Mouse (Mus musculus) liver, adult 2 months (tissue): ENCODE measurements around the gene Fgfr2. TPM values are rescaled to one million over a fixed set of nuclear protein-coding genes. Genes with fewer than 3 reads are reported as not detected.
A peak's percentile ranks its signal among the peaks of the same experiment; 100 is the strongest.

ENCODE experiments used
- DNase-seq: peaks from one replicate; pipeline ENCODE4 v3.0.0-alpha.2; 2011; ENCODE audit warnings: low read depth, low spot score; ENCODE audit errors: extremely low read depth
- H3K27ac ChIP-seq: fragments of 200-500 bp; replicated peaks from 2 replicates; pipeline ENCODE4 v1.5.1; 2012; ENCODE audit warnings: low read depth, mild to moderate bottlenecking, control low read depth, inconsistent platforms, low read length; ENCODE audit not compliant: insufficient read depth
- H3K27me3 ChIP-seq: fragments of 200-500 bp; 2 replicates; pipeline ENCODE4 v1.6.1; 2012; ENCODE audit warnings: mild to moderate bottlenecking, moderate library complexity, low read length, inconsistent platforms; ENCODE audit not compliant: control insufficient read depth, insufficient read depth
- H3K36me3 ChIP-seq: fragments of 200-500 bp; 2 replicates; pipeline ENCODE4 v1.6.1; 2012; ENCODE audit warnings: low read length, inconsistent platforms; ENCODE audit not compliant: control insufficient read depth, insufficient read depth
- H3K4me1 ChIP-seq: fragments of 200-500 bp; 2 replicates; pipeline ENCODE4 v1.6.1; 2011; ENCODE audit warnings: low read length; ENCODE audit not compliant: control insufficient read depth, insufficient read depth
- H3K4me3 ChIP-seq: fragments of 200-500 bp; 2 replicates; pipeline ENCODE4 v1.5.1; 2011; ENCODE audit warnings: low read depth, mild to moderate bottlenecking, control low read depth, low read length, moderate library complexity; ENCODE audit not compliant: insufficient read depth
- H3K79me2 ChIP-seq: fragments of 200-500 bp; 2 replicates; pipeline ENCODE4 v1.6.1; 2012; ENCODE audit warnings: inconsistent platforms, mild to moderate bottlenecking, low read length, moderate library complexity; ENCODE audit not compliant: control insufficient read depth, insufficient read depth
- H3K9ac ChIP-seq: fragments of 200-500 bp; 2 replicates; pipeline ENCODE4 v1.6.1; 2012; ENCODE audit warnings: low read depth, mild to moderate bottlenecking, control low read depth, inconsistent platforms, low read length
- CTCF ChIP-seq: fragments of 200-500 bp; IDR thresholded peaks from 2 replicates; pipeline ENCODE4 v1.5.1; 2011; ENCODE audit warnings: low read depth, low read length, control low read depth
- POLR2A ChIP-seq: fragments of 200-500 bp; IDR thresholded peaks from 2 replicates; pipeline ENCODE4 v1.6.1; 2011; ENCODE audit warnings: low read length, control low read depth; ENCODE audit not compliant: insufficient read depth; ENCODE audit errors: extremely low read depth
- WGBS: fragments of 180-500 bp; shearing (Covaris S2); methylation state at CpG from one replicate; pipeline ENCODE4 v1.1.7; 2018; 5-methylcytosine and 5-hydroxymethylcytosine counted together
- polyA plus RNA-seq: library from polyadenylated mRNA; depleted of rRNA; stranded (reverse); fragments of >200 nt; gene quantifications from 2 replicates; pipeline ENCODE4 v1.2.3, GENCODE M21; 2012
- total RNA-seq: library from RNA; depleted of rRNA; stranded (reverse); fragments of >200 nt; gene quantifications from 2 replicates; pipeline ENCODE4 v1.2.3, GENCODE M21; 2014

Fgfr2 gene
- total and polyA plus RNA-seq, 2 experiments = 16.7 to 35.2 TPM

- Histone ChIP-seq H3K4me3 (no peak overlapping the region), H3K36me3 (no peaks in the 10 kb centered on the region), H3K4me1 (peaks cover 5% of the 10 kb centered on the region; the same call in 1 of the 2 replicates), H3K9ac (no peak overlapping the region), H3K27ac (no peak overlapping the region), H3K79me2 (no peaks in the 10 kb centered on the region), H3K27me3 (no peaks in the 10 kb centered on the region)
- TF ChIP-seq POLR2A (no peak), CTCF (no peak)
- DNase-seq = no peak
- 51% methylated on average over 3 of the region's 3 CpGs for whole genome bisulfite sequencing
These were observed 861.3 kb downstream of the Fgfr2 start for GRCm38 (mm10) chr7:132261885-132262284.

- Histone ChIP-seq H3K27me3 (no peaks in the 10 kb centered on the region), H3K4me3 (no peak overlapping the region), H3K4me1 (peaks cover 5% of the 10 kb centered on the region; the same call in 1 of the 2 replicates), H3K27ac (no peak overlapping the region), H3K9ac (no peak overlapping the region), H3K36me3 (no peaks in the 10 kb centered on the region), H3K79me2 (no peaks in the 10 kb centered on the region)
- TF ChIP-seq CTCF (no peak), POLR2A (no peak)
- WGBS = 69% methylated on average over 5 of the region's 5 CpGs
- no peak for DNase-seq
These were observed 862.5 kb downstream of the Fgfr2 start for GRCm38 (mm10) chr7:132260632-132261031.

DNA sequence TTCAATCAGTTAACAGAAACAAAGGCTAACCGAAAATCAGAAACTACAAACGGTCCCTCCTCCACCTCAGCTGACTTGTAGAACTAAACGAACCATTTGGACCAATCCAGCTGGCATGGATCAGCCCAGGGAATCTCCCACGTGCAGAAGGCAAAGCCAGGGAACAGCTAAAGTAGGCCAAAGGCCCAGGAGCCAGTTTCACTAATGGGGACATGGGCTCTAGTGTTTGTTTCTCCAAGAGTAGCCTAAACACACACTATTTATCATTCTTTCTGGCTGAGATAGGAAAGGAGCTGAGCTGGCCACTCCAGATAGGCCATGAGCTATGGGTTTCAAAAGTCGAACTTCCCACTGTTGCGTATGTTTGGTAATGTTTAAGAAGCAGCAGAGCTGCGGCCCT, 864.3 kb downstream of the Fgfr2 start:
- peak; percentile 53 for DNase-seq
- no peak overlapping the region for H3K4me3 ChIP-seq
- WGBS = 51% methylated on average over 7 of the region's 7 CpGs

DNA sequence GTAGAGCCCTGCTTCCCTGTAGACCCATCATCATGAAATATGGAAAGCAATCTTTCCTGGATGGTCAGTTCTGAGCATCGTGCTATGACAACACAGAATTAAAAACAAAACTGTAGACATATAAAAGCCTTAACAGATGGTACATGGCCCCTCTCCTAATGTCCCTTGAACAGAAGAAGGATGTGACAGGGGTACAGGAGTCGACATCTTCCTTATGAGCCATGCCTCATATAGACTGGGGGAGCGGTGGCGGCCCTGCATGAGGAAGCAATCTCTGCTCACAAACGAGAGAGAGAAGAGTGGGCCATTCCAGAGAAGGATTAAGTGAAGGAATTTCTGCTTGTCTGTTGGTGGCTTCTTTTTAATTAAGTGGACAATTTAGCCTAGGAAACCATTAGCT, 864.9 kb downstream of the Fgfr2 start:
- H3K36me3 ChIP-seq = no peaks in the 10 kb centered on the region
- H3K9ac ChIP-seq = no peak overlapping the region
- H3K27me3 ChIP-seq = no peaks in the 10 kb centered on the region
- H3K4me3 ChIP-seq = no peak overlapping the region
- H3K4me1 ChIP-seq = peaks cover 2% of the 10 kb centered on the region; the same call in 1 of the 2 replicates
- no peaks in the 10 kb centered on the region for H3K79me2 ChIP-seq
- 86% methylated on average over 5 of the region's 5 CpGs for WGBS
- DNase-seq = no peak
- H3K27ac ChIP-seq = no peak overlapping the region
- TF ChIP-seq CTCF (no peak), POLR2A (no peak)

More for the DNA sequence above, 864.3 kb downstream of the Fgfr2 start:
- TF ChIP-seq POLR2A (no peak), CTCF (no peak)
- Histone ChIP-seq H3K27me3 (no peaks in the 10 kb centered on the region), H3K79me2 (no peaks in the 10 kb centered on the region), H3K27ac (no peak overlapping the region; the same call in 1 of the 2 replicates), H3K4me1 (peaks cover 2% of the 10 kb centered on the region; the same call in 1 of the 2 replicates), H3K36me3 (no peaks in the 10 kb centered on the region), H3K9ac (no peak overlapping the region)

- 84% methylated on average over 5 of the region's 5 CpGs for WGBS
- Histone ChIP-seq H3K27ac (no peak overlapping the region), H3K36me3 (no peaks in the 10 kb centered on the region), H3K79me2 (no peaks in the 10 kb centered on the region), H3K9ac (no peak overlapping the region), H3K27me3 (no peaks in the 10 kb centered on the region), H3K4me3 (no peak overlapping the region), H3K4me1 (no peaks in the 10 kb centered on the region)
- no peak for TF ChIP-seq CTCF
- TF ChIP-seq POLR2A = no peak
- DNase-seq = no peak
These were observed 869.6 kb downstream of the Fgfr2 start for GRCm38 (mm10) chr7:132253513-132253912.

GRCm38 (mm10) chr7:132253078-132253477, 870.1 kb downstream of the Fgfr2 start:
- WGBS = 92% methylated on average over 4 of the region's 4 CpGs
- Histone ChIP-seq H3K4me1 (no peaks in the 10 kb centered on the region), H3K27ac (no peak overlapping the region), H3K4me3 (no peak overlapping the region), H3K79me2 (no peaks in the 10 kb centered on the region), H3K36me3 (no peaks in the 10 kb centered on the region), H3K27me3 (no peaks in the 10 kb centered on the region), H3K9ac (no peak overlapping the region)
- DNase-seq = no peak
- no peak for TF ChIP-seq CTCF
- no peak for TF ChIP-seq POLR2A
